Mouse (Mus musculus): ENCODE data around the gene Anxa4. TPM values are rescaled to one million over a fixed set of nuclear protein-coding genes. Genes with fewer than 3 reads are reported as not detected.
A peak's percentile ranks its signal among the peaks of the same experiment; 100 is the strongest.

Anxa4 gene
- total RNA-seq (2021): 1 to 10 TPM; 4.8 to 6.2 TPM

DNA sequence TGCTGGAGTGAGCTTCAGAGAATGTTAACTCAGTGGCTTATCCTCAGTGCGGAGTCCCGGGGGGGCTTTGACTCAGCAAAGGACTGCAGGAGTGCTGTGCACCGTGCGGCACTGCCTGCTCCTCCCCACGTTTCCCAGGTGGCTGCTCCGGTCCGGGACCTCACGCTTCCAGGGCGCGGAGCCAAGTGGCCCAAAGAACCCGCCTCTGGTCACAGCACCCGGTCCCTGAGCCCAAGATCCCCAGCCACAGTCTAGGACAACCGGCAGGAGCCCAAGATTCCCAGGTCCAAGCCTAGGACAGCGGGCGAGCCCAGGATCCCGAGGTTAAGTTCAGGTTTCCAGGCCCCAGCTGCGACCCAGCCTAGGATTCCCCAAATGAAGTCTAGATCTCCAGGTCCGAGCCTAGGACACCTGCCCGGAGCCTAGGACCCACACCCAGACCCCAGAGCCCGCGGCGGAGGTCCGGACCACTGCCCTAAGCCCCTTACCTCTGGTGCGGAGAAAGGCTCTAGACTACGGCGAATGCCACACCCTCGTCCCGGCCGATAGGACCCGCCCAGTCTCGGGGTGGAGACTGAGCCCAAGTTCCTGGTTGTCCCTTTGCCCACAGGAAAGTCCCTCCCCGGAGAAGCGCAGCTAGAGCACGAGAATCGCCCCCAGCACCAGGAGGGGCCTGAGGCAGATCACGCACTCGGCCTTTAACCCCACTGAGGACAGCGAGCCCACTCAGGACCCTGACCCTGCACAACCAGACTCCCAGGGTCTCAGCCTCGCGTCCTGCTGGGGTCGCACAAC lies at the start of gene Anxa4:
TSS of gene Anxa4 (minus strand) at position 564 of the 795 bp plus-strand sequence.
- no peak for DNase-seq (ENCODE audit: extremely low spot score in 1 of 2, low spot score in 1 of 2)

DNA sequence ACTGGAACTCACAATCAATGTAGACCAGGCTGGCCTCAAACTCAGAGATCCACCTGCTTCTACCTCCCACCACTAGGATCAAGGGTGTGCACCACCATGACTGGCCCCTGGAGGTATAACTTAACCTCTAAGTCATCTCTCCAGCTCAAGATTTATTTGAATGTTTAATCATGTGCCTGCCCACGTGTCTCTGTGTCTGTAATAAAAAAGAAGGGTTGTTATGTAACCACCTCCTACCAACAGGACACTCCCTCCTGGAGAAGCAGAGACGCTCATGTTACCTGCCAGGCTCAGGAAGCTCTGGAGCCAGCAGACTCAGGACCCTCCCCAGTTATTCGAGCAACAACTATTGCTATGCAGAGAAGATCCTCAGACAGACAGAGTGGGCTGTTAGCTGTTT lies 48.6 kb upstream of the Anxa4 start:
- no peak for DNase-seq (ENCODE audit: extremely low spot score in 1 of 2, low spot score in 1 of 2)

DNA sequence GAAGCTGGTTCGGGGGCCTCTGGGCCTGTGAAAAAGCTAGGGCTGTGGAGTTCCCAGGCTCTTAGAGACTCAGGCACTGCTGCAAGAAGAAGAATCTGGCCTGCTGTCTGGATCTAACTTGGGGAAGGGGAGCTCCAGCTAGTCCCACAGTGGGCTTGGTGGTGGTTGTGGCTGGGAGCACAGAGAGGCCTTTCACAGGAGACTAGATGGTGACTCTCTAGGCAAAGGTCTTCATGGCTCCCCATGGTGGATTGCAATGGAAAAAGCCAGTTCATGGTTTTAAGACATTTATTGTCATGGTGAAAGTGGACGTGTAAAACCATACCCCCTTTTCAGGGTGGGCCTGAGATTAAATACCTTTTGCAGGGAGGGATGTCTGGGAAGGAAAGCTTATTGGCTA lies 45.7 kb upstream of the Anxa4 start:
- no peak for DNase-seq (ENCODE audit: extremely low spot score in 1 of 2, low spot score in 1 of 2)

DNA sequence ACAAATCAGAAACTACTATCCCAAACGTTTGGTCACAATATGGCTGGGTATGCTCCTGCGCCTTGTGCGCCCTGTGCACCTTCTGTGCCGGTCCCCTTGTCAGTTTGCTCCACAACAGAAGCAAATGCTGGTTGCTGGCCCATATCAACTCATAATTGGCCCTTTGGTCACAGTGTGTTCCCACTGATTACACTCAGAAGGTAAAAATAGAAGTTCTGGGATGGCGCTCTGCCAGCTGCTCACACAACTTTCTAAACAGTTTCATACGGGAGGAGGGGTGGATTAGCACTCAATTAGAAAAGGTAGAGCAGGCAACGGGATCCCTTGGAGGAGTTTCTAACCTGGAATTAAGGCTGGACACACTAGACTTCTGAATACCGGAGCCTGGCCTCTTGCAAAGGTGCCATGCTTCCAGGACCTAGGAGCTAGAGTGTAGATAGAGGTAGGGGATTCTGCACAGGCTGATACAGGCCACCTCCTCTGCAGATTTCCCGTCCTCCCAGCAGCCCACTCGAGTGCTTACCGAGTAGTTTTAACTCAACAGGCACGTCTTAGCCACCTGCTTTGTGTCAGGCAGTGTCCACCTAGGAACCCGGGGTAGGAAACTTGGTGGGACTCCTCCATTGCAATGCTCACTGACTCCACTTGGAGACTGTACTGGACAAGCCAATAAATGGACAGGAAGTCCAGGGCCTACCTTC lies 39.6 kb upstream of the Anxa4 start:
- DNase-seq (ENCODE audit: extremely low spot score in 1 of 2, low spot score in 1 of 2): no peak

DNA sequence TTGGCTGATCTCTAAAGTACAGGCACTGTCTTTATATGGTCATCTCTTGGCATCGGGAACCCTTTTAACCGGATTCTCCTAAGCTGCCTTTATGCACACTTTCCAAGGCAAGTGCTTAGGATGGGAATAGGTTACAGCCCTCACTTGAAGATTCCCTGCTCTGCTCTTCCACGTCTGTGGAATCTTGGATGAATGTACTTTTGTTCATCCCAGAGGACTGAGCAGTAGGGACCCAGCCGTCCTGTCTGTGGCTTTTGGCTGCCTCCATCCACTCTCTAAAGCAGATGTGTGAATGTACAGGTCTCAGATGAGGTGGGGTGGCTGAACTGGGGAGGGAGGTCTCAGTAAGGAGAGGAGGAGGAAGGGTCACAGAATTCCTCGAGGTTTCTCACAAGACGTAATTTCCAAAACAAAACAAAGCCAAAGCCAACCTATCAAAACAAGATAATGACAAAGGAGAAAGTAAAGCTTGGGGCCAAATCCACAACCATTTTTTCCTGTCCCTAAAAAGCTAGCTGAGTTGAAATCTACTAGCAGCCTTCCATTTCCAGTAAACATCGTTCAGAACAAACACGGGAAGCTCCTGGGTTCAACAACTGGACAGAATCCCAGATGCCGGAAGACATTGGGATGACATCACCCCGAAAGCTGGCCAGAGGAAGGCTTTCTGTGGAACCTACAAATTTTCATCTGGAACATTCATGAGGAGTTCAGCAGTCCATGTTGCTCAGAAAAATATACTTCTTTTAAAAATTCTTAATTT lies 37.5 kb upstream of the Anxa4 start:
- no peak for DNase-seq (ENCODE audit: extremely low spot score in 1 of 2, low spot score in 1 of 2)

DNA sequence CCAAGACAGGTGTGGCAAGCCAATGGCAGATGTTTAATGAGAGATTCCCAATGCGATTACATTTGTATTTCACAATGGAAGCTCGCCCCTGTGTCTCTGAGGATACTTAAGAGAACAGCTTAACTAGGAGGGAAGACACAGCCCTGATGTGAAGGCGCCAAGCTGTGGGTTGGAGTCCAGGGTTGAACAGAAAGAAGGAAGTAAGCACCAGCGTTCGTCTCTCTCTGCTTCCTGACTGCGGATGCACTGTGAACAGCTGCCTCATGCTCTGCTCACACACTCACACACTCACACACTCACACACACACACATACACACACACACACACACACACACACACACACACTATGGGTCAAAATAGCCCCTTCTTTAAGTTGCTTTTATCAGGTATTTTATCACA lies 36.4 kb upstream of the Anxa4 start:
- DNase-seq (ENCODE audit: extremely low spot score in 1 of 2, low spot score in 1 of 2): no peak

DNA sequence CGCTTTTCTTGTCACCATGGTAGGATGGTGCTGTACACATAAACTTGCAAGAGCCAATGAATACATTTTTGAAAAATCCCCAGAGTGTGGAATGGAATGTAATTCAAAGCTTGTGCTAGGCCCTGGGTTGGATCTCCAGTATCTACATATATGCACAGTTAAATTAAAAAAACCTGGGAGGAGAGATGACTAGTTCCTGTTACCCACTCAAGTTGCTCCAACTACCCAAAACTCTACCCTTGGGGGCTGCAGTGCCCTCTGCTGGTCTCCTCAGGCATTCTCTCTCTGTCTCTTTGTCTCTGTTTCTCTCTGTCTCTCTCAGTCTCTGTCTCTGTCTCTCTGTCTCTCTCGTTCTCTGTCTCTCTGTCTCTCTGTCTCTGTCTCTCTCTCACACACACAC lies 34.0 kb upstream of the Anxa4 start:
- no peak for DNase-seq (ENCODE audit: extremely low spot score in 1 of 2, low spot score in 1 of 2)

DNA sequence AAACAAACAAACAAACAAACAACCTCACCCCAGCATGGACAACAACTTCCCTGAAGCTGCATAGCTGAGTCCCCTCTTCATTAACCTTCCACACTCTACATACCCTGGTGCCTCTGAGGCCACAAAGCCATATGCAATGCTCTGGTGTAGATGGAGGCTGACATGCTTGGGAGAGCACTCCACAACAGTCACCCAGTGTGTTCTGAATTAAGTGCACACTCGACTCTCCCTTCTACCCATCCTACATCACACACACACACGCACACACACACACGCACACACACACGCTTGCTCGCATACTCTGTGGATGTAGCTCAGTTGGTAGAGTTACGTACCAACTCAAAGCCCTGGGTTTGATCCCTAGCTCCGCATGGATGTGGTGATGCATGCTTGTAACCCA lies 31.0 kb upstream of the Anxa4 start:
- DNase-seq (ENCODE audit: extremely low spot score in 1 of 2, low spot score in 1 of 2): no peak

DNA sequence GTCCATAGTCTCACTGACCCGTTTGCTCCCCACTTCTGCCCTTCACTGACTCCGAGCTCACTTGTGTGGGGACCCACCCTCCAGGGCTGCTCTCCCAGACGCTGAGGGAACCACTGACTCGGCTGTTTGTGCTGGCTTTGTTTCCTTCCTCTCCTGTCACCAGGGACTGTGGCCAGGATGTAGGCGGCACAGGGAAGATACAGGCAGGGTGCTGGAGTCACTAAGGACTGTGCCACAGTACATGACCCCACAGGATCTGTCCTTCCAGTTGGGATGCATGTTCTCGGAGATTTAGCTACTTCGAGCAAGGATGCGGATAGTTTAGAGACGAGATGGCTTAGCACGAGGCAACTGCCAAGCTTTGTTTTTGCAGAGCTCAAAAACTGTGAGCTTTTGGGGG lies 30.4 kb upstream of the Anxa4 start:
- no peak for DNase-seq (ENCODE audit: extremely low spot score in 1 of 2, low spot score in 1 of 2)

DNA sequence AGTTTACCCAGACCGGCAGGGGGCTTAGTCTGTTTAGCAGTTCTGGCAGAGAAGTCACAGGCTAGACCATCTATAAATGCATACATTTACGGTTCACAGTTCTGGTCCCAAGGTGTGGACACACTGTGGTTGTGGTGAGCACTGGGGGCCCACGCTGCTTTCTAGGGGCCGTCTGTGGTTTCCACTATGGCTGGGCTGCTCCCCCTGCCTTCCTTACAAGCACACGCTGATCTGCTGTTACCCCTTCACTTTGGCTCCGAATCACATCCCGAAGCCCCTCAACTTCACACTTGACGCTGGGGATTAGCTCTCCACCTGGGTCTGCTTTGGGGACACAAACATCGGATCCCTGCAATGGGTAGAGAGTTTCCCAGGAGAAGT lies 29.7 kb upstream of the Anxa4 start:
- DNase-seq (ENCODE audit: extremely low spot score in 1 of 2, low spot score in 1 of 2): no peak

DNA sequence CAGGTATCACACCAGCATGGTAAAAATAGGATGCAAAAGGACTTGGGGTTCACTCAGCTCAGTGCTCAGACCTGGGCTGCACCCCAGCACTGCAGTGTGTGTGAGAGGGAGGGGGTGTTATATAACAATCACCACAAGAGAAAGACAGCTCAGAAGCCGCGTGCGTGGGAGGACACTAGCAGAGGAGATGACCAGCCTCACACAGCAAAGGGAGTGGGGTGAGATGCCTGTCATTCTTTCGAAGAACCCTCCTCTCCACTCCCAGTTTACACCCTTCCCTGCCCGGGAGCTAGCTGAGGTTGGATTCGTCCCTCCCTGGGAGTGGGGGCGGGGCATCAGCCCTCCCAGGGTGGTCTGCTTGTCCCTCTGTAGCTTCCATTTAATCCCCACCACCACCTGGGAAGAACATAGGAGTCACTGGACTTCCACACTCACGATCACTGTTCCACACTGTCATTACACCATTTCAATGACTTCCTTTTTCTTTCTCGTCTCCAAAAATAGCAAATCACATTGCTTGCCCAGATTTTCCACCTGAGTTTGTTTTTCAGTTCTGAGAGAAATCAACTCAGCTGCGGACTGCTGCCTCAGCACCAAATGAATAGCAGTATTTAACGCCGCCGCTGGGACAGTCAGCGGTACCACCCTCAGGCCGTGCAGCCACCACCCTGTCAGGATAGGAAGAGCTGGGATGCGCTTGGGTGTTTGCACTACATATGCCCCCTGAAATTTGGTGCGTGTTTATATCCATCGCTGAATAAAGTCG lies 29.1 kb upstream of the Anxa4 start:
- DNase-seq (ENCODE audit: extremely low spot score in 1 of 2, low spot score in 1 of 2): peak; percentile 42 to 59

DNA sequence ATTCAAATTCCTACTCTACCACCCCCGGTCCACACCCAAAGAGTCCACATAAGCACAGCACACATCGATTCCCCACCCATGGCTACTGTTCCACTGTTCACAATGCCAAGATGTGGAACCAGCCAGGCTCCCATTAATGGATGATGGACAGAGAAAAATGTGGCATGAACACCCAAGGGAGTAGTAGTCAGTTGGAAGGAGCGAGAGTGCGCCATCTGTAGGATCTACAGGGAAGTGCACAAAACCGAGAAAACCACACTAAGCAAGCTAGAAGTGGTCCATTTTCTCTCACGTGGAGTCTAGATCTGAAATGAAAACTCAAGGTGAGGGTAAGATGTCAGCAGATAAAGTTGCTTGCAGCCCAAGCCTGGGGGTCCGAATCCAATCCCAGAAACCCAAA lies 27.3 kb upstream of the Anxa4 start:
- DNase-seq (ENCODE audit: extremely low spot score in 1 of 2, low spot score in 1 of 2): no peak

DNA sequence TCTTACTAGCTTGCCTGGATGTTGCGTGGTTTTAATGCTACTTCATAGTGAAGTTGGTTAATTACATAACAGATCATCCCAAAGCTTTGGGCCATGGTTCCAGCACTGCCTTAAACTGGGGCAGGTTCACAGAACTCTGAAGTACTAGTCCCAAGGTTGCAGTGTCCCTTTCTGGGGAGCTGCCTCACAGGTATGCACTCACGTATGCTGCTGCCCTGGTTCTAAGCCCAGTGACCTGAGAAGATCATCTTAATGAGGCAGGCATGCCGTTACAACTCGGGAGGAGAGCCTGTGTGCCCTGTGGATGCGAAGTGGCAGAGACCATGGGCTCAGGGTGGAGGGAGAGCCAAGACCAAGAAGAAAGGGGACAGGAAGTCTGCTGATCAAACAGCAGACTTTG lies 26.5 kb upstream of the Anxa4 start:
- DNase-seq (ENCODE audit: extremely low spot score in 1 of 2, low spot score in 1 of 2): no peak

DNA sequence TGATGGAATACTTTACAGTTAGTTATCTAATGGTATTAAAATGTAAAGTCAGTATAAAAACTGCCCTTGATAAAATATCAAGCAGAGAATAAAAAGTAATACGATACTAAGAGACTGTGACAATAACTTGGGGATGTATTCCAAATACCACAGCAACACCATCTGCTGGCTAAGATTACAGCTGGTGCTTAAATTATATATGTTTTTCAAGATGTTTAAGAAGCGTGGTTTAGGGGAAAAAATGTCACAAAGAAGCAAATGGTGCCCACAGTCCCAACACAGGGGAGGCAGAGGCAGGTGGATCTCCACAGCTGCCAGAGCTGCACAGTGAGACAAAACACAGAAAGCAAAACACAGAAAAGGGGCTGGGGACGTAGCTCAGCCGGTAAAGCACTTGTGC lies 25.5 kb upstream of the Anxa4 start:
- no peak for DNase-seq (ENCODE audit: extremely low spot score in 1 of 2, low spot score in 1 of 2)

DNA sequence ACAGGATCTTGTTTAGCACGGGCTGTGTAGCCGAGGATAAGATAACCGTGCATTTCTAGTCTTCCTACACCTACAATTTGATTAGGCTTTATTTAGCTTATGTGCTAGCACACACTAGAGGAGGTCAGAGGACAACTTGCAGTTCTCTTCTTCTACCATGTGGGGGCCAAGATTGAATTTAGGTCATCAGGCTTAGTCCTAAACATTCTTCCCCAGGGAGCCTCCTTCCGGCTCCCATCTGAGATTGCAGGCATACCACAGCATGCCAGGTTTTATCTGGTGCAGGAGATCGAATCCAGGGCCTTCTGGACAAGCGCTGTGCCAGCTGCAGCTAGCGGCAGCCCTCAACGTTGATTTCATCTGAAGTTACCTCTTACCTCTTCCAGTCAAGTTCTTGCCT lies 23.2 kb upstream of the Anxa4 start:
- no peak for DNase-seq (ENCODE audit: extremely low spot score in 1 of 2, low spot score in 1 of 2)

DNA sequence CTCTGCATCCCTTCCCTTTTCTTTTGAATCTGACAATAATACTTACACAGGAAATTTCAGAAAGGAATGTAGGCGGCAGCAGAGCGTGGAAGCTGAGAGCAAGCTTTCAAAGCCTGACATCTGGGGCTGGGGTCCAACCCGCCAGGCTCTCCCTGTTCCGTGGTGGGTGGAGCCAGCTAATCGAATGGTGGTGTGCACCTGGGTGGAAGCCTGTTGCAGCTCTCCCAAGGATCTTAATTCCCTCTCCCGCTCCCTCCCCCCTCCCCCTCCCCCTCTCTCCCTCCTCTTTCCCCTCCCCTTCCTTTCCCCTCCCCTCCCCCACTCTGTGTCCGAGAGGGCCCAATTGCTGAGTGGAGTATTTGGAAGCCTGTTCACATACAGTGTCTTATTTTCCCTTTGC lies 22.1 kb upstream of the Anxa4 start:
- no peak for DNase-seq (ENCODE audit: extremely low spot score in 1 of 2, low spot score in 1 of 2)

DNA sequence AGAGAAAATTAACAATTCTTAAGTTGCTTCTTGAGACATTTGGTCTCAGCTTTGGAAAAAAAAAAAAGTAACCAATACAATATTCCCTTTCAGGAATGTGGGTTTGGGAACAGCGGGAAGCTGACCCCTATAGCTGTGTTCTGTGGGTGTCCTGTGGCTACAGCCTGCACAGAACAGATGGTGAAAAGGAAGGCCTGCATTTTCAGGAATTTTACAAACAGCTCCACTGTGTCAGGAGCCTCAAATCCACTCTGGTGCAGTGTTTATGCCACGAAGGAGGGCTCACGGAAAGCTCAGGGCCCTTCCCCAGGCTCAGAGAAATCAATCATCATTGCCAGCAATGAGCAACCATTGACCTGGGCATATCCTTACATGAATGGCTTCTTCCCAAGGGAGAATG lies 21.5 kb upstream of the Anxa4 start:
- DNase-seq (ENCODE audit: extremely low spot score in 1 of 2, low spot score in 1 of 2): no peak

DNA sequence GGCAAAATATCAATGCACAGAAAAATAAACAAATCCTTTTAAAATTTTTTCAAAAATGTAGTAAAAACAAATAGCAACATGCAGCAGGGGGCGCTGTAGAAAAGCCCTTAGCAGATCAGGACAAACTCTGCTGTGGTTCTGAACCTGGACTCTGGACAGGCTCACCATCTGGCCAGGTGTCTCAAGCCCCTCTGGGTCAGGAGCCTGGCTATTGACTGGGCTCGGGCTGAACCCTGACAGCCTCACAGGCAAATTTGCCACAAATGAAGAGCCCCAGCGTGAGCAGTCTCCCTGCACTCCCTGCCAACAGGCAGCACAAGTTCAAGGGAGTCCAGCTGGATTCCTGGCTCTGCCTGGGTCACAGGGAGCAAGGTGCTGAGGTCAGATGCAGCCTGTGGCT lies 20.0 kb upstream of the Anxa4 start:
- peak; percentile 43 to 81 for DNase-seq (ENCODE audit: extremely low spot score in 1 of 2, low spot score in 1 of 2)

DNA sequence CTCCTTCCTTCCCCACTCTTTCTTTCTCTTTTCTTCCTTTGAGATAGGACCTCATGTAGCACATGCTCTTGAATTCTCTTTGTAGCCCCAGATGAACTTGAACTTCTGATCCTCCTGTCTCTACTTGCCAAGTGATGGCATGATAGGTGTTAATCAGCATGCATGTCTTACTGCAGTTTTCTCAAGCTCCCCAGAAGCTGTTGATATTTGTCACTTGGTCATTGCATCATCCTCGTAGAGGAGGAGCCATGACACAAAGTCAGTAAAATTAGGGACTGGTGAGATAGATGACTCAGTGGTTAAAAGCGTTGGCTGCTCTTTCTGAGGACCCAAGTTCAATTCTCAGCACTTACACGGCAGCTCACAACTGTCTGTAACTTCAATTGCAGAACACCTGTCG lies 19.5 kb upstream of the Anxa4 start:
- no peak for DNase-seq (ENCODE audit: extremely low spot score in 1 of 2, low spot score in 1 of 2)

DNA sequence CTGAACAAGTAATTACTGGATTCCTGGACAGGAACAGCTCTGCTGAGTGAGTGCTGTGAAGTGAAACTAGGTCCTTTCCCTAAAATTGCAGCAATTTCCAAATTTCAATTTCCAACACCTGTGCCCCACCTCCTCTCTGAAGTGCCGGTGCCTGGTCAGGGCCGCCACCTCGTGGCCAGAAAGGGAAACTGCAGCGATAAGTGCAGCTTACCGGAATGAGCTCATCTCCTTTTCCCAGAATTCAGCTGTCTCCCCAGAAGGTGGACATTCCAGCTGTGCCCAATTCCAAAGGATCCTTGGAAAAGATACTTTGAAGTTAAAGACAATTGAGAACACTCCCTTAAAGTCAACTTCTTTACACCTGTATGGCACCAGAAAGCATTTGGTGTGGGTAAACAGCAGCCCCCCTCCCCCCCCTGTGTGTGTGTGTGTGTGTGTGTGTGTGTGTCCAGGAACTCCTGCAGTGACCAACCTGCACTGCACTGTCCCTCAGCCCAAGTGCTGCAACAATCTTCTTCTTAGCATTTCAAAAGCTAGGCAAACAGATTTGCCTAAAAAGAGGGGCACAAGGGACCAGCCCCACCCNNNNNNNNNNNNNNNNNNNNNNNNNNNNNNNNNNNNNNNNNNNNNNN lies 13.2 kb upstream of the Anxa4 start:
- peak; percentile 52 to 75 for DNase-seq (ENCODE audit: extremely low spot score in 1 of 2, low spot score in 1 of 2)

Data from layer of hippocampus, postnatal 25 days (tissue).